Mouse (Mus musculus): ENCODE measurements around the gene Agps.

DNA sequence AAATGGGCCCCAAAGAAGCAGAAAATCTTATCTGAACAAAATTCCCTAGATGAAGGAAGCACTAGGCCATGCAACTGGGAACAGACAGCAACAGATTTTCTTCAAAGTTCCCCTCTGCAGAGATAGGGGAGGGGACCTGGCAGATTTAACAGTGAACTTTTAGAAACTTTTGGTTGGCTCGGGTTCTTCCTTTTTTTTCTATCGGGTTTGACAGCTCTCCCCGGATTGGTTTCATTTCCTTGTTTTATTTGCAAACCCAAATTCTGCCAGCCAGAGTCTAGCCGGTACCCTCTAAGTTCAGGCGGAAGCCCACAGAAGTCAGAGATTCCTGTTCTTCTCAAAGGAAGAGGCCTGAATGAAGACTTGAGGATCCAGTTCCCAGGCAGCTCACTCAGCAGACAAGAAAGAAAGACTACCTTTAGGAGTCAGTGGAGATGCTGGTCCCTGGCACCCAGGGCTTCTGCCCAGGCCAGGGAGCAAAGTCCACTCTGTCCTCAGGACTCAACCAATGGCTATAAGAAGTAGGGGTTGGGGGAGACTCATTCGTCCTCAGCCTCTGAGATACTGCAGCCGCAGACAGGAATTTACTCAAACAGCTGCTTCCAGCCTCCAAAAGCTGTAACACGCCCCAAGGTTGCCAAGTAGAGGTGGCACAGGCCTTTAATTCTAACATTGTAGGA, 2.9 kb upstream of the Agps start:
- TF ChIP-seq REST (IDR thresholded peaks at IDR 0.05; ENCODE audit: insufficient read depth, insufficient read length) (no peak), POLR2A (IDR thresholded peaks at IDR 0.05; ENCODE audit: insufficient read length, low read depth) (no peak), USF1 (IDR thresholded peaks at IDR 0.05; ENCODE audit: low read depth) (no peak), MYOD1 (IDR thresholded peaks at IDR 0.05; ENCODE audit: control insufficient read depth in 1 of 3, insufficient read length in 2 of 3, low read depth in 2 of 3) (no peak), CEBPB (IDR thresholded peaks at IDR 0.05; ENCODE audit: insufficient read depth, poor library complexity, severe bottlenecking) (no peak), SRF (IDR thresholded peaks at IDR 0.05; ENCODE audit: control insufficient read depth, insufficient read length, low read depth) (no peak), TCF12 (IDR thresholded peaks at IDR 0.05; ENCODE audit: insufficient read depth, poor library complexity, severe bottlenecking) (no peak), MAX (IDR thresholded peaks at IDR 0.05; ENCODE audit: low read depth) (no peak)
